Mouse (Mus musculus) B cell, adult 67 days (primary cell): ENCODE measurements around the gene Slc17a4. TPM values are rescaled to one million over a fixed set of nuclear protein-coding genes. Genes with fewer than 3 reads are reported as not detected.

Source experiments
- total RNA-seq, 2 experiments: library from RNA; stranded (reverse); gene quantifications; 4 replicates each; pipeline ENCODE4 v1.2.4; 2023

Slc17a4 gene
- total RNA-seq = not detected

GRCm38 (mm10) chr13:23914376-23915167 lies at the start of gene Slc17a4:
Gene Slc17a4, minus strand, starts transcription at chr13:23915009.

GRCm38 (mm10) chr13:23934211-23934520 lies 19.4 kb upstream of the Slc17a4 start, which contains the start of gene Hist1h2aa:
Gene Hist1h2aa, plus strand, starts transcription at chr13:23934462.

GRCm38 (mm10) chr13:23933421-23934210 lies 18.8 kb upstream of the Slc17a4 start, which contains the start of gene Hist1h2ba:
Gene Hist1h2ba, minus strand, starts transcription at chr13:23934156.

GRCm38 (mm10) chr13:23867405-23867804 lies 47.4 kb downstream of the Slc17a4 start, which contains the start of gene Slc17a1:
Gene Slc17a1, plus strand, starts transcription at chr13:23867750.

Other genes with a start within 250 kb of the Slc17a4 start
- 10 to 100 TPM; 12.5 to 15.6 TPM for gene Hist1h2ac, start 231.1 kb downstream of the Slc17a4 start, total RNA-seq
- gene Hist1h2bc, start 230.8 kb downstream of the Slc17a4 start, total RNA-seq = 10 to 100 TPM; 24.1 to 30.1 TPM
- under 1 TPM; 0.65 to 0.84 TPM for gene Hist1h1t, start 219.2 kb downstream of the Slc17a4 start, total RNA-seq
- 100 to 1,000 TPM; 222 to 255 TPM for gene Hist1h4c, start 216.6 kb downstream of the Slc17a4 start, total RNA-seq
- gene Hfe, start 204.2 kb downstream of the Slc17a4 start, total RNA-seq = 1 to 10 TPM in 1 of 2 experiments, not detected in 1; 1.9 TPM
- gene Hist1h1c, start 176.2 kb downstream of the Slc17a4 start, total RNA-seq = 1,000 to 10,000 TPM in 1 of 2 experiments, 100 to 1,000 TPM in 1; 877 to 1,039 TPM
- 1 to 10 TPM; 6.8 to 7.4 TPM for gene Hist1h3c, start 169.4 kb downstream of the Slc17a4 start, total RNA-seq
- gene Hist1h2bb, start 168.3 kb downstream of the Slc17a4 start, total RNA-seq = 10 to 100 TPM; 85.2 to 91.3 TPM
- gene Hist1h2ab, start 163.9 kb downstream of the Slc17a4 start, total RNA-seq = 100 to 1,000 TPM; 102 to 130 TPM
- 10 to 100 TPM; 41.3 to 45.0 TPM for gene Hist1h3b, start 162.7 kb downstream of the Slc17a4 start, total RNA-seq
- 100 to 1,000 TPM in 1 of 2 experiments, 10 to 100 TPM in 1; 90.1 to 106 TPM for gene Hist1h4b, start 158.0 kb downstream of the Slc17a4 start, total RNA-seq
- gene Hist1h4a, start 153.8 kb downstream of the Slc17a4 start, total RNA-seq = 100 to 1,000 TPM; 142 to 168 TPM
- gene Hist1h3a, start 152.6 kb downstream of the Slc17a4 start, total RNA-seq = 100 to 1,000 TPM; 448 to 459 TPM
- 10 to 100 TPM; 39.6 TPM for gene Hist1h1a, start 151.3 kb downstream of the Slc17a4 start, total RNA-seq
- not detected for gene Trim38, start 145.1 kb downstream of the Slc17a4 start, total RNA-seq
- not detected for gene Slc17a2, start 108.0 kb downstream of the Slc17a4 start, total RNA-seq
- gene Slc17a3, start 75.6 kb downstream of the Slc17a4 start, total RNA-seq = not detected
- not detected for gene Slc17a1, start 47.3 kb downstream of the Slc17a4 start, total RNA-seq
- not detected for gene Hist1h2ba, start 19.1 kb upstream of the Slc17a4 start, total RNA-seq
- not detected for gene Hist1h2aa, start 19.5 kb upstream of the Slc17a4 start, total RNA-seq
- not detected for gene Scgn, start 76.2 kb upstream of the Slc17a4 start, total RNA-seq